Mouse (Mus musculus) bone marrow, adult 2 months (tissue): ENCODE measurements at regions not wholly inside any gene's neighbourhood (a gene's known extent, or its start where the extent isn't known, plus 50 kb on each side); places are given as distances from the start of the nearest gene placed in this dataset.

Source experiments
- CTCF ChIP-seq: fragments of 200-500 bp; IDR thresholded peaks from 2 replicates; pipeline ENCODE4 v1.5.1; 2011; ENCODE audit warnings: low read length, control low read depth; ENCODE audit not compliant: control insufficient read depth, insufficient read depth
- POLR2A ChIP-seq: fragments of 200-500 bp; IDR thresholded peaks from 2 replicates; pipeline ENCODE4 v1.6.1; 2011; ENCODE audit warnings: low read depth, mild to moderate bottlenecking, control low read depth, low read length, borderline replicate concordance; ENCODE audit not compliant: control insufficient read depth

DNA sequence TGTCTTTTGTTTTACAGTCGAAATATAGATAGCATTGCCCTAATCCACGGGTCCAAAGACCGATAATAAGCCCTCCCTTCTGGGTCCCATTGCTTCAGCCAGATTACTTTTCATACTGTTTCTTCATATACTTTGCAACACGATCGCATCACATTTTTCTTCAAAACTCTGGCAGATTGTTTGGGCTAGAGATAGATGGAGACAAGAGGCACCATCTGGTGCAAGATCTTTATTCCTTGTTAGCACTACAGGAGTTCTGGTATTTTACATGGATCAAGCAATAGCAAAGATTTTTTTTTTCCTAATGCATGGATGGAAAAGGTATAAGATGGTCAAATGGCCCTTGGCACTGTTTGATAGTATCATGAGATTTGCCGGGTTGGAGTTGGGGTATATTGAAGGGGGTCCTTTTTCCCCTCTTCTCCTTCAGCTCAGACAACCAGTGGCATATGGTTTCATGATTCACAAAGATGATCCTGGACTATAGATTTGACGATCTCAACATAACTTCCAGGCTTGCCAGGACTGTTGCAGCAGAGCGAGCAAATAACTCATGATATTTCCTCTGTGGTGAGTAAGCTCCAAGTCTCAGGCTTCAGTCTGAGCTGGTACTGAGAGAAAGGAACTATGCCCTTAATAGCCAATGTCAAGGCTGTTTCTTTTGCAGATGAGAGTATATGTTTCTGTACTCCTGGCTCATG is 127.6 kb upstream of the Mef2c start:
- no peak for TF ChIP-seq CTCF
- no peak for TF ChIP-seq POLR2A
